Mouse (Mus musculus) hindbrain, embryonic 15.5 days (tissue): ENCODE data around the gene Gramd1a. TPM values are rescaled to one million over a fixed set of nuclear protein-coding genes. Genes with fewer than 3 reads are reported as not detected.

Experiments used
- ATAC-seq: fragments of 200-750 bp; cut with Nextera tagmentation; 2 replicates; pipeline ENCODE4 v1.8.0; 2017; ENCODE audit warnings: low read depth, moderate number of reproducible peaks, moderate TSS enrichment; ENCODE audit not compliant: low FRiP score
- H3K27ac ChIP-seq: fragments of 300-500 bp; sonication (generic); replicated peaks from 2 replicates; pipeline ENCODE4 v1.5.1; 2015; ENCODE audit warnings: mild to moderate bottlenecking, inconsistent platforms
- H3K27me3 ChIP-seq: fragments of 300-500 bp; sonication (generic); 2 replicates; pipeline ENCODE4 v1.6.1; 2015; ENCODE audit warnings: control low read depth, inconsistent platforms
- H3K36me3 ChIP-seq: fragments of 300-500 bp; sonication (generic); 2 replicates; pipeline ENCODE4 v1.6.1; 2015; ENCODE audit warnings: control low read depth, inconsistent platforms
- H3K4me1 ChIP-seq: fragments of 300-500 bp; sonication (generic); replicated peaks from 2 replicates; pipeline ENCODE4 v1.6.1; 2015; ENCODE audit warnings: control low read depth, inconsistent platforms
- H3K4me2 ChIP-seq: fragments of 300-500 bp; sonication (generic); 2 replicates; pipeline ENCODE4 v1.6.1; 2015; ENCODE audit warnings: moderate library complexity, mild to moderate bottlenecking, inconsistent platforms
- H3K4me3 ChIP-seq: fragments of 300-500 bp; sonication (generic); 2 replicates; pipeline ENCODE4 v1.5.1; 2015; ENCODE audit warnings: mild to moderate bottlenecking, inconsistent platforms
- H3K9ac ChIP-seq: fragments of 300-500 bp; sonication (generic); 2 replicates; pipeline ENCODE4 v1.6.1; 2015; ENCODE audit warnings: inconsistent platforms
- H3K9me3 ChIP-seq: fragments of 300-500 bp; sonication (generic); 2 replicates; pipeline ENCODE4 v1.6.1; 2016; ENCODE audit warnings: control low read depth, inconsistent platforms
- WGBS: fragments of 180-500 bp; shearing (Covaris S2); methylation state at CpG from one replicate; pipeline ENCODE4 v1.1.7; 2015; 5-methylcytosine and 5-hydroxymethylcytosine counted together
- polyA plus RNA-seq: library from polyadenylated mRNA; unstranded; fragments of >200 nt; fragmentation: Nextera tagmentation; extraction: Ambion mirVana; gene quantifications from 2 replicates; pipeline ENCODE4 v1.2.1, GENCODE M21; 2015

The Gramd1a gene
- polyA plus RNA-seq, 1 experiment from 2014 or later = 233 TPM

GRCm38 (mm10) chr7:31130197-31130596 lies 25.5 kb downstream of the Gramd1a start:
- no peak overlapping the region for H3K27ac ChIP-seq
- H3K4me3 ChIP-seq = no peak overlapping the region
- H3K4me2 ChIP-seq = no peak overlapping the region
- H3K9ac ChIP-seq = no peak overlapping the region
- 82% methylated on average over 7 of the region's 7 CpGs for WGBS
- peaks cover 5% of the 10 kb centered on the region; the same call in 1 of the 2 replicates for H3K27me3 ChIP-seq
- ATAC-seq = no peak
- peaks cover 72% of the 10 kb centered on the region for H3K36me3 ChIP-seq
- no peaks in the 10 kb centered on the region for H3K9me3 ChIP-seq
- H3K4me1 ChIP-seq = peaks cover 20% of the 10 kb centered on the region

- Histone ChIP-seq H3K9me3 (no peaks in the 10 kb centered on the region), H3K27me3 (peaks cover 14% of the 10 kb centered on the region), H3K27ac (no peak overlapping the region; the same call in 1 of the 2 replicates), H3K4me1 (peaks cover 22% of the 10 kb centered on the region), H3K4me3 (no peak overlapping the region), H3K9ac (no peak overlapping the region), H3K4me2 (no peak overlapping the region), H3K36me3 (peaks cover 52% of the 10 kb centered on the region)
- 76% methylated on average over 9 of the region's 9 CpGs for WGBS
- no peak; the same call in 1 of the 2 replicates for ATAC-seq
Measured at GRCm38 (mm10) chr7:31128157-31128705, 27.5 kb downstream of the Gramd1a start.

- 1% methylated on average over 37 of the region's 60 CpGs for WGBS
- H3K27me3 ChIP-seq = peaks cover 14% of the 10 kb centered on the region
- H3K36me3 ChIP-seq = peaks cover 41% of the 10 kb centered on the region
- peak; percentile 45 for ATAC-seq
- peak within 1 kb of the TSS; percentile 73 for H3K9ac ChIP-seq
- peak within 1 kb of the TSS; percentile 58 for H3K27ac ChIP-seq
- H3K4me3 ChIP-seq = peak within 1 kb of the TSS; percentile 64
- peaks cover 22% of the 10 kb centered on the region for H3K4me1 ChIP-seq
- H3K9me3 ChIP-seq = no peaks in the 10 kb centered on the region
- peak within 1 kb of the TSS; percentile 93 for H3K4me2 ChIP-seq
Measured at GRCm38 (mm10) chr7:31126851-31127724, 28.6 kb downstream of the Gramd1a start, which contains the start of gene Scn1b. Gene Scn1b (minus strand): TSS chr7:31127003.

GRCm38 (mm10) chr7:31126211-31126751 lies 29.4 kb downstream of the Gramd1a start:
- H3K27me3 ChIP-seq = peaks cover 14% of the 10 kb centered on the region
- peak overlapping the region; percentile 73 for H3K9ac ChIP-seq
- H3K4me3 ChIP-seq = peak overlapping the region; percentile 64
- H3K4me1 ChIP-seq = peaks cover 22% of the 10 kb centered on the region
- ATAC-seq = peak; percentile 9; the same call in 1 of the 2 replicates
- H3K4me2 ChIP-seq = peak overlapping the region; percentile 93
- H3K36me3 ChIP-seq = peaks cover 33% of the 10 kb centered on the region
- H3K27ac ChIP-seq = peak overlapping the region; percentile 58
- no peaks in the 10 kb centered on the region for H3K9me3 ChIP-seq
- 2% methylated on average over 50 of the region's 53 CpGs for WGBS

GRCm38 (mm10) chr7:31125116-31125515 lies 30.6 kb downstream of the Gramd1a start:
- Histone ChIP-seq H3K36me3 (peaks cover 21% of the 10 kb centered on the region), H3K27me3 (peaks cover 14% of the 10 kb centered on the region), H3K4me3 (no peak overlapping the region), H3K4me2 (no peak overlapping the region), H3K27ac (no peak overlapping the region), H3K4me1 (peaks cover 22% of the 10 kb centered on the region), H3K9me3 (no peaks in the 10 kb centered on the region), H3K9ac (no peak overlapping the region)
- ATAC-seq = no peak
- WGBS = 88% methylated on average over 13 of the region's 13 CpGs

GRCm38 (mm10) chr7:31124381-31124780 lies 31.3 kb downstream of the Gramd1a start:
- H3K4me3 ChIP-seq = no peak overlapping the region
- H3K9ac ChIP-seq = no peak overlapping the region
- ATAC-seq = no peak
- WGBS = 90% methylated on average over 5 of the region's 5 CpGs
- H3K27me3 ChIP-seq = peaks cover 14% of the 10 kb centered on the region
- peaks cover 22% of the 10 kb centered on the region for H3K4me1 ChIP-seq
- H3K36me3 ChIP-seq = peaks cover 14% of the 10 kb centered on the region
- H3K27ac ChIP-seq = no peak overlapping the region
- H3K4me2 ChIP-seq = no peak overlapping the region
- no peaks in the 10 kb centered on the region for H3K9me3 ChIP-seq

GRCm38 (mm10) chr7:31123697-31124096 lies 32.0 kb downstream of the Gramd1a start:
- Histone ChIP-seq H3K4me3 (no peak overlapping the region), H3K9ac (no peak overlapping the region), H3K4me2 (no peak overlapping the region), H3K27me3 (peaks cover 14% of the 10 kb centered on the region), H3K36me3 (peaks cover 7% of the 10 kb centered on the region), H3K9me3 (no peaks in the 10 kb centered on the region), H3K27ac (no peak overlapping the region), H3K4me1 (peaks cover 22% of the 10 kb centered on the region)
- ATAC-seq = no peak
- WGBS = 92% methylated on average over 3 of the region's 3 CpGs

GRCm38 (mm10) chr7:31122641-31123631 lies 32.8 kb downstream of the Gramd1a start:
- no peak overlapping the region for H3K27ac ChIP-seq
- peaks cover 22% of the 10 kb centered on the region for H3K4me1 ChIP-seq
- H3K9ac ChIP-seq = no peak overlapping the region
- H3K4me2 ChIP-seq = no peak overlapping the region
- no peak for ATAC-seq
- H3K9me3 ChIP-seq = no peaks in the 10 kb centered on the region
- H3K4me3 ChIP-seq = no peak overlapping the region
- WGBS = 87% methylated on average over 16 of the region's 16 CpGs
- peaks cover 14% of the 10 kb centered on the region for H3K27me3 ChIP-seq
- H3K36me3 ChIP-seq = no peaks in the 10 kb centered on the region

- ATAC-seq = no peak
- no peak overlapping the region for H3K9ac ChIP-seq
- no peaks in the 10 kb centered on the region for H3K36me3 ChIP-seq
- H3K27me3 ChIP-seq = peaks cover 3% of the 10 kb centered on the region
- no peak overlapping the region for H3K4me2 ChIP-seq
- H3K4me3 ChIP-seq = no peak overlapping the region
- H3K27ac ChIP-seq = no peak overlapping the region
- 0 out of 2 replicates have a peak, but pooled peaks cover 7% of the 10 kb centered on the region for H3K4me1 ChIP-seq
- 90% methylated on average over 5 of the region's 5 CpGs for WGBS
- no peaks in the 10 kb centered on the region for H3K9me3 ChIP-seq
Measured at GRCm38 (mm10) chr7:31119556-31119955, 36.1 kb downstream of the Gramd1a start.

GRCm38 (mm10) chr7:31118486-31118885 lies 37.2 kb downstream of the Gramd1a start:
- H3K27me3 ChIP-seq = no peaks in the 10 kb centered on the region
- ATAC-seq = no peak
- WGBS = 69% methylated on average over 7 of the region's 7 CpGs

GRCm38 (mm10) chr7:31117465-31117864 lies 38.2 kb downstream of the Gramd1a start:
- Histone ChIP-seq H3K36me3 (no peaks in the 10 kb centered on the region), H3K9me3 (no peaks in the 10 kb centered on the region), H3K27ac (no peak overlapping the region), H3K27me3 (no peaks in the 10 kb centered on the region), H3K4me1 (0 out of 2 replicates have a peak, but pooled peaks cover 7% of the 10 kb centered on the region), H3K4me3 (no peak overlapping the region), H3K4me2 (no peak overlapping the region), H3K9ac (no peak overlapping the region)
- ATAC-seq = no peak
- WGBS = 83% methylated on average over 11 of the region's 11 CpGs

More at GRCm38 (mm10) chr7:31118486-31118885, 37.2 kb downstream of the Gramd1a start:
- no peak overlapping the region for H3K9ac ChIP-seq
- no peaks in the 10 kb centered on the region for H3K36me3 ChIP-seq
- no peak overlapping the region for H3K4me3 ChIP-seq
- H3K27ac ChIP-seq = no peak overlapping the region
- H3K9me3 ChIP-seq = no peaks in the 10 kb centered on the region
- H3K4me1 ChIP-seq = 0 out of 2 replicates have a peak, but pooled peaks cover 7% of the 10 kb centered on the region
- H3K4me2 ChIP-seq = no peak overlapping the region
